Mouse (Mus musculus) ES-E14 (cell line): Measurements from ENCODE around the gene Nav2.

Experiments used
- CHD2 ChIP-seq: IDR thresholded peaks from 2 replicates; pipeline ENCODE4 v1.6.1; 2014; ENCODE audit warnings: mild to moderate bottlenecking, low read depth, low read length, inconsistent platforms
- MAFK ChIP-seq: IDR thresholded peaks from 2 replicates; pipeline ENCODE4 v1.6.1; 2014; ENCODE audit warnings: mild to moderate bottlenecking, low read depth, low read length, inconsistent platforms; ENCODE audit not compliant: insufficient read depth
- ZC3H11A ChIP-seq: IDR thresholded peaks from 2 replicates; pipeline ENCODE4 v1.6.1; 2012; ENCODE audit warnings: low read depth, mild to moderate bottlenecking, inconsistent platforms, low read length, borderline replicate concordance

DNA sequence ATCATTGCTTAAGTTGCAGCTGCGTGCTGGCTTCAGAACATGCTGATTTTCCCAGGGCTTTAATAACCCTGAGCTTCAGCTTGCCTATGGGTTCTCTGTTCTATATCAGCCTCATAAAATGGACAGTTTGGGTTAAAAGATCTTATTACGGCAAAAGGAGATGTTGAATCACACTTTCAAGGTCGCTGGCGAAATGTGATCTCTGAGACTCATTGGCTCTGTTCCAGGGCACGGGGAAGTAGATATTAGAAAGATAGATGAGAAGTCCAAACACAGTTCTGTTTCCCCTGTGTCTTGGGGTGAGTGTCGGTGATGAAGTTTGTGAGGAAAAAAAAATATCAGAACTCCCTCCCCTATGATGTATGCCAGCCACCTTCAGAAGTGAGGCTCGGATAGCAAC, 98.4 kb downstream of the Nav2 start:
- TF ChIP-seq MAFK (no peak), ZC3H11A (no peak), CHD2 (no peak)
